Mouse (Mus musculus) midbrain, embryonic 15.5 days (tissue): ENCODE measurements at regions not wholly inside any gene's neighbourhood (a gene's known extent, or its start where the extent isn't known, plus 50 kb on each side); places are given as distances from the start of the nearest gene placed in this dataset.

Source experiments
- ATAC-seq: fragments of 200-750 bp; cut with Nextera tagmentation; replicated peaks from 2 replicates; pipeline ENCODE4 v1.8.0; 2017; ENCODE audit warnings: moderate TSS enrichment
- H3K27ac ChIP-seq: fragments of 300-500 bp; sonication (generic); 2 replicates; pipeline ENCODE4 v1.5.1; 2015; ENCODE audit warnings: mild to moderate bottlenecking, inconsistent platforms
- H3K27me3 ChIP-seq: fragments of 300-500 bp; sonication (generic); replicated peaks from 2 replicates; pipeline ENCODE4 v1.6.1; 2015; ENCODE audit warnings: inconsistent platforms
- H3K36me3 ChIP-seq: fragments of 300-500 bp; sonication (generic); replicated peaks from 2 replicates; pipeline ENCODE4 v1.6.1; 2015; ENCODE audit warnings: inconsistent platforms
- H3K4me1 ChIP-seq: fragments of 300-500 bp; sonication (generic); 2 replicates; pipeline ENCODE4 v1.6.1; 2015; ENCODE audit warnings: inconsistent platforms
- H3K4me2 ChIP-seq: fragments of 300-500 bp; sonication (generic); 2 replicates; pipeline ENCODE4 v1.6.1; 2015; ENCODE audit warnings: inconsistent platforms, mild to moderate bottlenecking, moderate library complexity
- H3K4me3 ChIP-seq: fragments of 300-500 bp; sonication (generic); 2 replicates; pipeline ENCODE4 v1.5.1; 2015; ENCODE audit warnings: mild to moderate bottlenecking, inconsistent platforms
- H3K9ac ChIP-seq: fragments of 300-500 bp; sonication (generic); 2 replicates; pipeline ENCODE4 v1.6.1; 2015; ENCODE audit warnings: mild to moderate bottlenecking, inconsistent platforms
- H3K9me3 ChIP-seq: fragments of 300-500 bp; sonication (generic); 2 replicates; pipeline ENCODE4 v1.6.1; 2016; ENCODE audit warnings: inconsistent platforms
- WGBS: fragments of 180-500 bp; shearing (Covaris S2); methylation state at CpG from one replicate; pipeline ENCODE4 v1.1.7; 2015; ENCODE audit warnings: mixed read lengths; 5-methylcytosine and 5-hydroxymethylcytosine counted together

DNA sequence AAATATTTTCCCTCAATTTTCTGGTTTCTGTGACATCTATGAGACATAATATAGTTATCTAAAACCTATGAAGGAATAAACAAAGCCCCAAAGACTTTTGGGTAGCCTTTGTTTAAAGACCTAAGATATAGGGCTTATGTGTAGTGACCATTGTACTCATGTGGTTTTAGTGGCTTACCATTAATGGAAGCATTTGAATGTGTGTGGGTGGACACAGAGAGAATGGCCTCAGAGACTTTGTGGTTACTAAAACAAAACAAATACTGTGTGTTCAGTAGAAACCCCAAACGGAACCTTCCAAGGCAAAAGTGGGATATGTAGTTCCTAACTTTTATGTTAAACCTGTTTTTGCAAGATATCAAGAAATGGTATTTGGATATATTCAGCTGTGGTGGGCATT lies 1228.7 kb downstream of the Slc22a22 start:
- Histone ChIP-seq H3K9ac (no peak overlapping the region), H3K36me3 (no peaks in the 10 kb centered on the region), H3K4me1 (no peaks in the 10 kb centered on the region), H3K27me3 (no peaks in the 10 kb centered on the region), H3K4me2 (no peak overlapping the region), H3K4me3 (no peak overlapping the region), H3K27ac (no peak overlapping the region), H3K9me3 (no peaks in the 10 kb centered on the region)
- 75% methylated on average over 1 of the region's 1 CpGs for WGBS
- no peak for ATAC-seq

- no peaks in the 10 kb centered on the region for H3K9me3 ChIP-seq
- no peaks in the 10 kb centered on the region for H3K27me3 ChIP-seq
- 72% methylated on average over 9 of the region's 9 CpGs for WGBS
- no peak for ATAC-seq
- no peak overlapping the region for H3K27ac ChIP-seq
- H3K4me2 ChIP-seq: no peak overlapping the region
- no peaks in the 10 kb centered on the region for H3K36me3 ChIP-seq
- no peaks in the 10 kb centered on the region for H3K4me1 ChIP-seq
- no peak overlapping the region for H3K4me3 ChIP-seq
- no peak overlapping the region for H3K9ac ChIP-seq
Observed at GRCm38 (mm10) chr15:56244004-56244735, 1233.3 kb downstream of the Slc22a22 start.

DNA sequence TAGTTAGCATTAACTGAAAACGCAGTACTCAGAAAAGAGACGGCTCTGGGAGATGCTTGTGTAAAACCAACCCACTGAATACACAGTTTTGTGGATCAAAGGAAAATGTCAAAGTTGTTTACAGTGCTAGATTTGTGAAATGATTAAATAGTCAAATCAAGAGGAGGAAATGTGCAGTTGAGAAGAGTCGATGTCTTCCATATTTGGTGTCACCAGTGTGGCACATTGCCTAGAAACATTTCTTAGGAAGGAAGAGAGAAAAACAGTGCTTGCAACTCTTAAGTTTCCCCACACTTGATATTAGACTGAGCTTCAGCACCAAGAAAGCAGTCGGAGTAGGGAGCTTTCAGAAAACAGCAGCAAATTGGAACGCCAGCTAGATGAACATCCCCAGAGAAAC lies 1274.9 kb downstream of the Slc22a22 start:
- H3K27ac ChIP-seq: no peak overlapping the region
- 94% methylated on average over 5 of the region's 5 CpGs for WGBS
- no peaks in the 10 kb centered on the region for H3K36me3 ChIP-seq
- H3K9ac ChIP-seq: no peak overlapping the region
- no peaks in the 10 kb centered on the region for H3K9me3 ChIP-seq
- H3K27me3 ChIP-seq: no peaks in the 10 kb centered on the region
- H3K4me2 ChIP-seq: no peak overlapping the region
- no peak for ATAC-seq
- no peak overlapping the region for H3K4me3 ChIP-seq
- no peaks in the 10 kb centered on the region for H3K4me1 ChIP-seq

- no peak for ATAC-seq
- Histone ChIP-seq H3K27me3 (no peaks in the 10 kb centered on the region), H3K4me1 (no peaks in the 10 kb centered on the region), H3K9ac (no peak overlapping the region), H3K9me3 (no peaks in the 10 kb centered on the region), H3K4me2 (no peak overlapping the region), H3K4me3 (no peak overlapping the region), H3K36me3 (no peaks in the 10 kb centered on the region), H3K27ac (no peak overlapping the region)
- WGBS: 55% methylated on average over 2 of the region's 2 CpGs
Observed at GRCm38 (mm10) chr15:56199336-56199735, 1278.1 kb downstream of the Slc22a22 start.

DNA sequence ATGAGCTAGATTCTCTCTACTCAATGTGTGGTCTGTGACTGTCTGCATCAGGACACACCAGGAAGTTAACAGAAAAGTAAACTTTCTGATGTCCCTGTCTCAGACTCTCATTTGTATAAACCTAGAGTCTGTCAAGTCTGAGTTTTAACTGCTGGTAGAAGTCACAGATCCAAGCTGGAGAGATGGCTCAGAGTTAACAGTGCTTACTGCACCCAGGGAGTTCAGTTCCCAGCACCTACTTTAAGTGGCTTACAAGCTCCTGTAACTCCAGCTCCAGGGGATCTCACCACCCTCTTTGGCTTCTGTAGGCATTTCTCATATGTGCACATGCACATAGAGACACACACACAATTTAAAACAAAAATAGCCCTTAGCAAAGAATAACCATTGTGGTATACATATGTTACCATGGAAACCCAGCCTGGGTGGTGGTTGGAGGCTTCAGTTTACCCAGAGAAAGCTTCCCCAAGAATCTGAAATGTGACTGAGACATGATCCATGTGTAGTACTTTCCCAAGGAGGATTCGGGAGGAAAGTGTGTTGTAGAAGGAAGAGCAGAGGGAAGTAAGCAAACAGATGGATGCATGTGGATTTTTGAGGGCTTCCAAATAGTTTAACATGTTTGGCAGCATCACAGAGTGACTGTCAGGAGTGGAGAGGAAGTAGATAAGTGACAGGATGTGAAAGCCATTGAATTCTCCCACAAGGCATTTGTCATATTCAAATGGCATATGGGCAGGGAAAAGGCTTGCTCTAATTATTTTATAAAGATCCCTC lies 1279.8 kb downstream of the Slc22a22 start:
- Histone ChIP-seq H3K4me3 (no peak overlapping the region), H3K36me3 (no peaks in the 10 kb centered on the region), H3K4me2 (no peak overlapping the region), H3K4me1 (no peaks in the 10 kb centered on the region), H3K9me3 (no peaks in the 10 kb centered on the region), H3K9ac (no peak overlapping the region), H3K27ac (no peak overlapping the region), H3K27me3 (no peaks in the 10 kb centered on the region)
- 63% methylated on average over 1 of the region's 1 CpGs for WGBS
- no peak for ATAC-seq

DNA sequence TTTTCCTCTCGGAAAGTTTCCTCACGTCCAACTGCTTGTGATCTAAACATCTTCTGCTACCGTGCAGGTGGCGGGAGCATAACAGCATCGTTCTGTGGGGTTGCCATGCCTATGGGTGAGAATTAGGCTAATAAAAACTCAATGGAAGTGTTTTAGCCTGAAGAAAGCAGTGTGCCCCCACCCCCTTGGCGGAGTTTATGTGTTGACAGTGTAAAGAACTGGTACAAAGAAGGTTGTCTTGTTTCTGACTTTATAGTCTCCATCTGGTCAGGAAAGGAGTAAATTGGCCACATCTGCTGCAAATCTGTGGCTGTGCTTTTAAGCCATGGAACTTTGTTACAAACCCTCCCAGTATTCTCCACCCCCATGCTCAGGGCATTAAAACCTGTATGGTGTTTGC lies 1311.2 kb downstream of the Slc22a22 start:
- no peaks in the 10 kb centered on the region for H3K36me3 ChIP-seq
- H3K27ac ChIP-seq: no peak overlapping the region
- H3K4me3 ChIP-seq: no peak overlapping the region
- no peak for ATAC-seq
- no peaks in the 10 kb centered on the region for H3K27me3 ChIP-seq
- no peaks in the 10 kb centered on the region for H3K9me3 ChIP-seq
- no peaks in the 10 kb centered on the region for H3K4me1 ChIP-seq
- no peak overlapping the region for H3K4me2 ChIP-seq
- no peak overlapping the region for H3K9ac ChIP-seq
- 81% methylated on average over 6 of the region's 6 CpGs for WGBS

GRCm38 (mm10) chr15:56158726-56159125 lies 1318.7 kb downstream of the Slc22a22 start:
- Histone ChIP-seq H3K27ac (no peak overlapping the region), H3K4me2 (no peak overlapping the region), H3K9ac (no peak overlapping the region), H3K27me3 (no peaks in the 10 kb centered on the region), H3K4me3 (no peak overlapping the region), H3K9me3 (no peaks in the 10 kb centered on the region), H3K36me3 (no peaks in the 10 kb centered on the region), H3K4me1 (no peaks in the 10 kb centered on the region)
- no peak for ATAC-seq
- WGBS: 78% methylated on average over 2 of the region's 2 CpGs

DNA sequence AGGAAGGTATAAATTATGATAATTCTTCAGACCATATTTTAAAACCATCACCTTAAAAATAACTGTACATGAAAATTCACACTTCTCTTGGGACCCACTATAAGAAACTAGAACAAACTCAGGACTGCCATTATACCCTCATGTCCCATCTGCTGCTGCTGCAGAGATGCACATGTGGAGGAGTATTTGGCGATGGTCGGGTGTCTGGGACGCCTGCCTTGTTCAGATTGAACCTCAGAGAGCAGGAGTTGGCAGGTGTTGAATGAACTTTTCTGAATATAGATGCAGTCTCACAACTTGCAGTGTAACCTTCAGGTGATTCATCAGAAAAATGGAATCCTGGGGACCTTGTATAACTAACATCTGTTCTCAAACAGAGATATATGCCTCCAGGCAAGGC lies 1338.0 kb downstream of the Slc22a22 start:
- Histone ChIP-seq H3K9me3 (no peaks in the 10 kb centered on the region), H3K4me1 (no peaks in the 10 kb centered on the region), H3K36me3 (no peaks in the 10 kb centered on the region), H3K4me2 (no peak overlapping the region), H3K4me3 (no peak overlapping the region), H3K27me3 (no peaks in the 10 kb centered on the region), H3K27ac (no peak overlapping the region), H3K9ac (no peak overlapping the region)
- no peak for ATAC-seq
- WGBS: 87% methylated on average over 3 of the region's 3 CpGs

DNA sequence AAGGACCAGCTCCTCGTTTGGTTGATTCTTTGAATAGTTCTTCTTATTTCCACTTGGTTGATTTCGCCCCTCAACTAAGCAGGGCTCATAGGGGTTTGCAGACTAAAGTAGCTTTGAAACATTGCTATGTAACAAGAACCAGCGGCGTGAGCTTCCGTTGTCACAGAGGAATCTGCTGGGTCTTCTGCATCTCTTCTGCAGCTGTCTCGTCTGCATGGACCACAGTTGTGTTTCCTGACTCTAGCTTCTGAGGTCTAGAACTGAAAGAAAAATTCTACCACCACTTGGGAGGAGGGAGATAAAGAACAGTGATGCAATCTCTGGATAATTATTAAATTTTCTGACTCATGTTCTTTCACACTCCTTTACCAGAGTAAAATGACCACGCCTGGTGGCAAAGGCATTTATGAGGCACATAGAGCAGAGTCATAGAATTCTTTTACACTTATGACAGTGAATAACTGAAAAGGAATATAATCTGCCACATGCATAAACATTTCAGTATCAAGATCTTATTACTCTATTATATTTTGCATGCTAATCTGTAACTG lies 1340.9 kb downstream of the Slc22a22 start:
- no peak overlapping the region for H3K9ac ChIP-seq
- WGBS: 63% methylated on average over 7 of the region's 7 CpGs
- no peaks in the 10 kb centered on the region for H3K9me3 ChIP-seq
- no peak overlapping the region for H3K4me3 ChIP-seq
- H3K4me1 ChIP-seq: no peaks in the 10 kb centered on the region
- no peaks in the 10 kb centered on the region for H3K27me3 ChIP-seq
- no peak overlapping the region for H3K27ac ChIP-seq
- no peak overlapping the region for H3K4me2 ChIP-seq
- no peaks in the 10 kb centered on the region for H3K36me3 ChIP-seq
- ATAC-seq: no peak

DNA sequence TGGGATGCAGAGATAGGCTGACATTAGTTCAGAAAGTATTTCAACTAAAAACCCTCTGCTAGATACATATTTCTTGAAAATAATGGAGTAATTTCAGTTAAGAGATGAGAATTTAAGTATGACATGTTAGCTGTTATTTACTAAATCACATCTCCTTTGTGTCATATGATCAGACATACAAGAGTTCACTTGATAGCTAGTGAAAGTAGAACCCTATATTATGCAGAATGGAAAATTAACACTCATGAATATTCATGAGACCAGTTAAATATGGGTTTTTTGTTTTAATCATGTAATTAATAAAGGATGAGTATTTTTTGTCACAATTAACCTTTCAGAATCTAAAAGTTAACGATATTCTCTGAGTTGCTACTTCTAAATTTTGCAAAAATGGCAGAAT lies 1349.4 kb downstream of the Slc22a22 start:
- Histone ChIP-seq H3K4me3 (no peak overlapping the region), H3K36me3 (no peaks in the 10 kb centered on the region), H3K27me3 (no peaks in the 10 kb centered on the region), H3K4me2 (no peak overlapping the region), H3K4me1 (no peaks in the 10 kb centered on the region), H3K27ac (no peak overlapping the region), H3K9ac (no peak overlapping the region), H3K9me3 (no peaks in the 10 kb centered on the region)
- no peak for ATAC-seq
- WGBS: 86% methylated on average over 1 of the region's 1 CpGs

- no peak overlapping the region for H3K4me2 ChIP-seq
- no peaks in the 10 kb centered on the region for H3K27me3 ChIP-seq
- no peak overlapping the region for H3K9ac ChIP-seq
- H3K4me1 ChIP-seq: no peaks in the 10 kb centered on the region
- no peaks in the 10 kb centered on the region for H3K36me3 ChIP-seq
- H3K27ac ChIP-seq: no peak overlapping the region
- no peak for ATAC-seq
- no peak overlapping the region for H3K4me3 ChIP-seq
- H3K9me3 ChIP-seq: no peaks in the 10 kb centered on the region
Observed at GRCm38 (mm10) chr15:56119287-56120065, 1357.9 kb downstream of the Slc22a22 start.

DNA sequence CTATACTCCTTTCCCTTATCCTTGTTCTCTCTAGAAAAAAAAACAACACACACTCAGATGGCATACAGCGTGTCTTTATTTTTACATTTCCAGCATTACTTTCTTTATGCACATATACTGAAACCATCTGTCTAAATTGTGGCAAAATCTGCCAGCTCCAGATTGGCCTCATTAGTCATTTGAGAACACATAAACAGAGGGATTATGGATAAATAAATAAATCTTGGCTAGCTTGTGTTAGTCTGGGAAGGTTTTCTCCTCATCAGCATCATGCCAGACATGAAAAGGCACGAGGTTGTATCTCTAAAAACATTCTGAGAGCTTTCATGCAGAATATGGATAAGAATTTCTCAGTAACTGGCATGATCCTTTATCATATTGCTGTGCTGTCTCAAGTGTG lies 1369.1 kb downstream of the Slc22a22 start:
- Histone ChIP-seq H3K27me3 (no peaks in the 10 kb centered on the region), H3K9ac (no peak overlapping the region), H3K9me3 (no peaks in the 10 kb centered on the region), H3K36me3 (no peaks in the 10 kb centered on the region), H3K27ac (no peak overlapping the region), H3K4me2 (no peak overlapping the region), H3K4me1 (no peaks in the 10 kb centered on the region), H3K4me3 (no peak overlapping the region)
- WGBS: 59% methylated on average over 2 of the region's 2 CpGs
- no peak; the same call in 1 of the 2 replicates for ATAC-seq
